Mouse (Mus musculus) thymus, adult 18-20 months (tissue): ENCODE results near the gene Btg1-ps2.
"Not testable (repeated sequence)": the region's sequence is repeated elsewhere in the genome, so short reads cannot be mapped to it uniquely, and the experiment has no call there.

Experiments used
- DNase-seq, 2 experiments: peaks; one replicate each; pipeline ENCODE4 v3.0.0; 2022; ENCODE audit warnings: mixed read lengths in 2 of 2

Gene Btg1-ps2

DNA sequence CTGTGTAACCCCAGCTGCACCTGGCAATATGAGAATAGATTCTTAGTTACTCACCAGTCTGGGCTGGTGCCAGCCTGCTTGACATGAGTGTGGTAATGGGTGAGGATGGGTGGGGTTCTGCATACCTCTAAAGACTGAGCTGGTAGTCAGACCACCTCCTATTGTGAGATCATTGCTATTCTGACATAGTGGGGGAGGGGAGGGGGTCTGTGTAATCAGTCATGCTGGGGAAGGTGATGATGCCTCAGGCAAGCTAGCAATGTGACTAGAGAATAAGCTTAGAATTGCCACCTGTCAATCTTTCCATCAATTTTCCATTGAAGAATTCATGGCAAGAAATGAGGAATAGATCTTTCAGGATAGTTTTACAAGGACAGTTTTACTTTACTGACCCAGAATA lies at the start of gene Btg1-ps2:
Btg1-ps2 (minus strand) TSS at position 101 of the 400 bp plus-strand sequence.
- DNase-seq, result not testable (repeated sequence)

DNA sequence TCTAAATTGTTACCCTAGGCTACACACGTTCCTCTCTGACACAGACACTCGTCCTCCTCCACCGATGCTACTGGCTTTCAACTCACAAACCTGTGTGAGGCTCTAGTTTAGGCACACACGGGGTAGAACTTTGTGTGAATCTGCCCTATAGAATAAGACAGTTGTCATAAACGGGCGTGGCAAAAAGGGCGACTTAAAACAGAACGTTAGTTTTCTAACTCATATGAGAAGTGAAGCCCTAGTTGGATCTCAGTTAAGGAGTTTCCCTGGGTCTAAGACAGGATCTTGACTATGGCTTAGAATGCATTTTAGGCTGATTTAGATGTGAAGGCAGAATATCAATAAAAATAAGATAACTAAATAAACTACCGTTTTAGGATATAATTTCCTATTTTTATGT lies 42.1 kb upstream of the Btg1-ps2 start, which contains the start of gene Rhox11:
Rhox11 (minus strand) TSS at position 101 of the 400 bp plus-strand sequence.
- DNase-seq, result no peak

DNA sequence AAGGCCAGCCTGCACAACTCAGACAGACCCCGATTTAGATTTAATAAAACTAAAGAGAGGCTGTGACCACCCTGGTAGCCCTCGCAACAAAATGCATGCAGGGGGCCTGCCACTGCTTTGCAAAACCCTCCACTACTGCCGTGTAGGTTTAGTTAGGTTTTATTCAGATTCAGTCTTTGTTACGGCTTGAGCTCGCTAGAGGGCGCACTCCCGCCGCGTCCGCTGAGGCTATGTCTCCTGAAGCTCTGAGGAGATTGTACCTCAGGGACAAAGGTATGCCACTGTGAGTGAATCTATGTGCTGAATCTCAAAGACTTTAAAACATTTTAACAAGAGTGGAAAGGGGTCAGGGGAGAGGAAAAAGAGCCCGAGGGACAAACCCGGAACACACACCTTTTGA lies 41.3 kb upstream of the Btg1-ps2 start:
- DNase-seq, result no peak

DNA sequence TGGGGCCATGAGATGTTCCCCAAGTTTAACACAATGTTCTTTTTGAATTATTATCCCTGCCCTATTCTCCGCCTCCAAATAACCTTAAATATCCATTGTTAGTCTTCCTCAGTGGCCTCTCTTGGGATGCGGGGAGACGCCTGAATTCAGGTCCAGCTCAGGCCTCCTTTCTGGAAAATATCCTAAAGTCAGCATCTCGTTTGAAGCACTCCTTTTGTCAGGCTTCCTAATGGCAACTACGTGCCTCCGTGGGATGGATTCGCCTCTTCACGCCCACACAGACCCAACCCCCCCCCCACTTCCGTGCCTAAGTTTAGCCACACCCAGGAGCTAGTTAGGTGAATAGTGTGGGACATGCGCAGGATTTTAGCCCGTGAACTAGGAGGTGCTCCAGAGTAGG lies 23.3 kb upstream of the Btg1-ps2 start, which contains the start of gene Rhox10:
Rhox10 (plus strand) TSS at position 301 of the 400 bp plus-strand sequence.
- DNase-seq, result no peak

DNA sequence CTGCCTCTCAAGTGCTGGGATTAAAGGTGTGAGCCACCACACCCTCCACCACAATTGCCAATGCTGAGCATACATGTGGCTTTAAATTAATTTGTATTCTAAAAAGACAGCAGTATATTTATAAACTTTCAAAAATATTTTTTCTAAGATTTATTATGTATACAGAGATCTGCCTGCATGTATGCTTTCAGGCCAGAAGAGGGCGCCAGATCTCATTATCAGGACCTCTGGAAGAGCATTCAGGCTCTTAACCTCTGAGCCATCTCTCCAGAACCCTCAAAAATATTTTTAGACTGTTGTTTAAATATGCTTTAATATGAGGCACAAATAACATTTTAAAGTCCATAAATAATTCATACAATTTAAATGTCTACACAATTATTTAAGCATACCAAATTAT lies 18.6 kb upstream of the Btg1-ps2 start:
- no peak for DNase-seq

DNA sequence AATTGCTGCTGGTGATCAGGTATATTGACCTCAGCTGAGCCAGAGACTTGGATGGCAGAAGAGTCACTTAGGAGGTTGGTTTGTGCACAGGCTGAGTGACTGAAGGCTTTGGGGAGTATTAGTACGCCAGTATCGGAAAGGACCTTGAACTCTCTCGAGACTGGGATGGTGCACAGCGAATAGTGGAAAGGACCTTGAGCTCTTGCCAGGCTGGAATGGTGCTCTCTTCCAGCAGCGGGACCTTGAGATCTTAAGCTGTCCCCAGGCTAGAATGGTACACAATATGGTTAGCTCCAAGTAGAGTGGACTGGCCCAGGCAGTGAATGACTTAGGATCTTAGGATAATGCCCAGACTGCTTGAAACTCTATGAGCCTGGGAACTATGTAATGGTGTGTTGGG lies 3.2 kb downstream of the Btg1-ps2 start:
- DNase-seq, result no peak

DNA sequence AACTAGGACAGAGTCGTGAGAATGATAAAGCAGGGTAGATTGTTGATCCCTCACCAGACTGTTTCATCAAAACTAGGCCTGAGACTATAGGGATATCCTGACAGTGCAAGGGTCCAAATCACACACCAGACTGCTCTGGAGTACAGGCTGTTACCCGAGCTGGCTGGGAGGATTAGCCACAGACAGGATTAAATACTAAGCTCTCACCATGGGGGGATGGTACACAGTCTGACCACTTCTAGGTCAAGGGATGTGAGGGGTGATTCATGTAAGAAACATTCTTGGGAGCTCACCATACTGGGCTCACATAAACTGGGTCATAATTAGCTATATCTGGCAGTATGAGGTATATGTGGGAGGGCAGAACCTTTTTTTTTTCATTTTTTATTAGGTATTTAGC lies 9.1 kb downstream of the Btg1-ps2 start:
- no peak for DNase-seq

DNA sequence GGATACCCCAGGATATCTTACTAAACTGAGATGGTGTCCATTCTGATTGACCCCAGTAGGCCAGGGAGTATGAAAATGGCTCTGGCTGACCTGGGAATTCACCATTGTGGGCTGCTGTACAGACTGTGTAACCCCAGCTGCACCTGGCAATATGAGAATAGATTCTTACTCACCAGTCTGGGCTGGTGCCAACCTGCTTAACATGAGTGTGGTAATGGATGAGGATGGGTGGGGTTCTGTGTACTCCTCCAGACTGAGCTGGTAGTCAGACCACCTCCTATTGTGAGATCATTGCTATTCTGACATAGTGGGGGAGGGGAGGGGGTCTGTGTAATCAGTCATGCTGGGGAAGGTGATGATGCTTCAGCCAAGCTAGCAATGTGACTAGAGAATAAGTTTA lies 24.3 kb downstream of the Btg1-ps2 start, which contains the start of gene Btg1-ps1:
Btg1-ps1 (minus strand) TSS at position 219 of the 400 bp plus-strand sequence.
- DNase-seq, result not testable (repeated sequence)

DNA sequence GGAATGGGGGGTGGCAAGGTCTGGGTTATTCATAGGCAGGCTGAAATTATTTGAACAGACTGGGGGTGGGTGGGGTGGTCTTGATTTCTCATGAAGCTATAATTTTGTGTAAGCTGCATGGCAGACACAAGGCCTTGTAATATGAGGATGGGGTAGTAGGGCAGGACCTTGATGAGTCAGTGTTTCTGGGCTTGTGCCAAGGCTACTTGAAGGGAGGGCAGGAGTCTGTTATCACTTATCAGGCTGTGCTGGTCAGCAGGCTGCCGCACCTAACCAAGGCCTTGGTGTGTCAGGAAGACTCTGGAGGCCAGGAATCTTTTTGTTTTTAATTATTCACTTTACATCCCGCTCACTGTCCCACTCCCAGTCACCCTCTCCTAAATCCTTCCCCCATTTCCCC lies 34.2 kb downstream of the Btg1-ps2 start:
- no peak for DNase-seq
